Mouse (Mus musculus): ENCODE results near the gene Catsperg1. TPM values are rescaled to one million over a fixed set of nuclear protein-coding genes. Genes with fewer than 3 reads are reported as not detected.

Gene Catsperg1
- polyA plus RNA-seq, 2 experiments: 0.45 TPM; not detected in 1

DNA sequence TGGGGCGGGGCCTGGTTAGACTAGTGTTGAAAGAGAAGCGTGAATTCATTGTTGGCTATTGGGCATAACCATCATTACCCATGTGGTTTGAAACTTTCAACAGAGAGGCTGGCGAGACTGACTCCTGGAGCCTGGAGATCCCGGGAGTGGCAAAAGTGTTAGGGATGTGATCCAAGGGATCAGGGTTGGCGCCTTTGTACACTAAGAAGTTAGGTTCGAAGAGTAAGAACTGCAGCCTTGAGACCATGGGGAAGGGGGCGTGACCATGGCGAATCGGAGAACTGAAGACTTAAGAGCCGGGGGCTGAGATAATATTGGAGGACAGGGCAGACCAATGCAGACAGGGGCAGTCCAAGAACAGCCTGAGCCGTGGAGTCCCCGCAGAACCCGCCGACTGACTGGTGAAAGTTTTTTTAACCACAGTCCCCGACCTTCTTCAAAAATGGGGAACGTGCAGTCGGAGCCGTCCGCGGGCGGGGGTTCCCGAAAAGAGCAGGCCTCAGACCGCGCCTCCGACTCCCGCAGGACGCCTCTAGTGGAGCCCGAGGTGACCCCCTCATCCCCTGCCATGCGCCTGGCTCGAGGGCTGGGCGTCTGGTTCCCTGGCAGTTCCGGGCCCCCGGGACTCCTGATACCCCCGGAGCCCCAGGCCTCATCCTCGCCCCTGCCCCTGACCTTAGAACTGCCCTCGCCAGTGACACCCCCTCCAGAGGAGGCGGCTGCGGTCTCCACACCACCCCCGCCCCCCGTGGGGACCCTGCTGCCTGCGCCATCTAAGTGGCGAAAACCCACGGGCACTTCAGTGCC is 42.9 kb downstream of the Catsperg1 start:
- Histone ChIP-seq H3K9me3 (ENCODE audit: control insufficient read depth, low read length) (no peaks in the 10 kb centered on the region), H3K36me3 (replicated peaks; ENCODE audit: control insufficient read depth, insufficient read depth, low read depth) (peaks cover 15% of the 10 kb centered on the region), H3K27ac (no peak overlapping the region), H3K4me1 (replicated peaks; ENCODE audit: control insufficient read depth in 2 of 2, insufficient read depth in 2 of 2, low read length in 1 of 2) (peaks cover 2 to 6% of the 10 kb centered on the region in 2 experiments; a peak in 1 of 4 replicates), H3K4me2 (ENCODE audit: low read depth) (peak overlapping the region; percentile 61), H3K9ac (replicated peaks) (peak overlapping the region; percentile 7; the same call in 1 of the 2 replicates), H3K27me3 (ENCODE audit: control insufficient read depth, insufficient read depth, low read length) (peaks cover 54% of the 10 kb centered on the region), H3K4me3 (ENCODE audit: insufficient read depth in 1 of 2, low read depth in 2 of 2, low read length in 2 of 2) (peak overlapping the region; percentile 35 to 53; a peak in 3 of 4 replicates)
- DNase-seq (ENCODE audit: low read depth in 3 of 3, low spot score in 3 of 3) (no peak), ATAC-seq (ENCODE audit: insufficient read depth) (no peak; the same call in 1 of the 2 replicates)
- TF ChIP-seq CTCF (IDR thresholded peaks at IDR 0.05; ENCODE audit: low read depth): no peak
- TF ChIP-seq EP300 (IDR thresholded peaks at IDR 0.05; ENCODE audit: low read depth): no peak
- 1% methylated on average over 41 of the region's 43 CpGs for WGBS (ENCODE audit: insufficient replicate concordance)

DNA sequence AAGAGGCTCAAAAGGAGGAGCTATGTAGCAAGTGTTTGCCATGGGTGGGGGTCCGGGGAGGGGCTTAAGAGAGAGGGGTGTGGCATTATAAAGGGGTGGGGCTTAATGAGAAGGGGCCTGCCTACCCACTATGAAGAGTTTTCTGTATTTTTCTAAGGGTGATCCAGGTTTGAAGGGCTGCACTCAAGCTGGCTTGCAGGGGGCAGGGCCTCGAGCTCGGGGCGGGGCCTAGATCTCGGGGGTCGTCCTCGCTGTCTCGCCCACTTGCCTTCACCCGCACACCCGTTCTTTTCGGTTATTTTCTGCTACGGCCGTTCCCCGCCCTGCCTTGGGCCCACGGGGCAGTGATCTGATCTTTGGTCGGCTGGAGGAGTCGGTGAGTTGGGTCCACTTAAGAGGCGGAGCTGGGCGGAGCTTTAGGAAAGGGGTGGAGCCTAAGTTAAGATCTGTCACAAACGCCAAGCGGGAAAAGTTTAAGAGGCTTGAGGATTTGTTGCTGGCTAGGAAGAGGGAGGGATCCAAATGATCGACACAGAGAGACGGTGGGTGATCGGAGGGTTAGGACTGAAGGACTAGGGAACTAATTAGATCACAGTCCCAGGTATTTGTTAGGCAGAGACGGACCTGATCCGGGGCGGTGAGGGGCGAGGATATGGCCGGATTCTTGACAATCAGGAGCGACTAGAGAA is 43.6 kb downstream of the Catsperg1 start, which contains the start of the genes Ggn and Spred3:
TSS of gene Ggn (plus strand) at position 145 of the 689 bp plus-strand sequence.
TSS of gene Spred3 (minus strand) at position 346 of the 689 bp plus-strand sequence.
- WGBS (ENCODE audit: insufficient replicate concordance): under 1% methylated on average over 30 of the region's 30 CpGs

DNA sequence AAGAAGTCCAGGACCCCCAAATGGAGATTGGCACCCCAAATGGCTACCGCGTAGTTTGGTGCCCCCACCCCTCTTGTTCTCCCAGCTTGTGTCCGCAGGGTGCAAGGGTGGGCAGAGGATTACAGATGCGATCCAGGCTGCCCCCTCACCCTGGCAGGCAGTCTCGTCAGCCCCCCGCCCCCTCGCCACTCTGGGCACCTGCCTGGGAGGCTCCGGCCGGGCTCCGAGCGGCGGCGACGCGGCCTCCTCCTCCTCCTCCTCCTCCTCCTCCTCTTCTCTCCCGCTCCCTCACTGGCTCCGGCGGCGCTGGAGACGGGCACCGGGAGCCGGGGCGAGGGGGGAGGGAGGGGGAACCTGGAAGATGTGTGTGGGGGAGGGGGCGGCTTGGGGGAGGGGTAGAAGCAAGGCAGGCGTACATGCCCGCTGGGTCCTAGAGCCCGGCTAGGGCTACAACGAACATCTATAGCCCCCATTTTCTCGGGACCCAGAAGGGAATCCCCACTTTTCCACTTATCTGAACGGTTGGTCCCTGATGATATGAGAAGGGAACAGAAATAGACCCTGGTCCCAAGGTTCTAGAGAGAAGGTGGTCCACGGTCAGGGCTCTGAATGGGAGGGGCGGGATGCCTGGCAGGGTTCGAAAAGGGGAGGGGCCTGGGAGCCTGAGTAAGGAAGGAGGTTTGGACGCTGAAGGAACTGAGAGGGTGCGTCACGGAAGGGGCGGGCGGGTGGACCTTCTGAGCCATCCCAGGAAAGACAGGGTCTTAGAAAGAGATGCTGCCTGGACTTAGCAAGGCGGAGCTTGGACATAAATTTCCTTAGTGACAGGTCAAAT is 44.4 kb downstream of the Catsperg1 start:
- peak; percentile 53; the same call in 1 of the 2 replicates for ATAC-seq (ENCODE audit: insufficient read depth)
- H3K4me2 ChIP-seq (ENCODE audit: low read depth): peak overlapping the region; percentile 61
- peak in 1 of 3 experiments; percentile 42 for DNase-seq (ENCODE audit: low read depth in 3 of 3, low spot score in 3 of 3)
- TF ChIP-seq EP300 (IDR thresholded peaks at IDR 0.05; ENCODE audit: low read depth) (no peak), CTCF (IDR thresholded peaks at IDR 0.05; ENCODE audit: low read depth) (no peak)
- peaks cover 2 to 6% of the 10 kb centered on the region in 2 experiments; a peak in 1 of 4 replicates for H3K4me1 ChIP-seq (replicated peaks; ENCODE audit: control insufficient read depth in 2 of 2, insufficient read depth in 2 of 2, low read length in 1 of 2)
- no peak overlapping the region for H3K27ac ChIP-seq
- H3K4me3 ChIP-seq (ENCODE audit: insufficient read depth in 1 of 2, low read depth in 2 of 2, low read length in 2 of 2): peak overlapping the region; percentile 34 to 53
- peaks cover 4% of the 10 kb centered on the region for H3K36me3 ChIP-seq (replicated peaks; ENCODE audit: control insufficient read depth, insufficient read depth, low read depth)
- H3K27me3 ChIP-seq (ENCODE audit: control insufficient read depth, insufficient read depth, low read length): peaks cover 54% of the 10 kb centered on the region
- 1% methylated on average over 38 of the region's 39 CpGs for WGBS (ENCODE audit: insufficient replicate concordance)
- H3K9ac ChIP-seq (replicated peaks): no peak overlapping the region
- no peaks in the 10 kb centered on the region for H3K9me3 ChIP-seq (ENCODE audit: control insufficient read depth, low read length)

More for the DNA sequence above, 43.6 kb downstream of the Catsperg1 start, which contains the start of the genes Ggn and Spred3:
- Histone ChIP-seq H3K4me3 (ENCODE audit: insufficient read depth in 1 of 2, low read depth in 2 of 2, low read length in 2 of 2) (peak within 1 kb of the TSS; percentile 35 to 53), H3K4me1 (replicated peaks; ENCODE audit: control insufficient read depth in 2 of 2, insufficient read depth in 2 of 2, low read length in 1 of 2) (peaks cover 2 to 6% of the 10 kb centered on the region in 2 experiments; a peak in 1 of 4 replicates), H3K9me3 (ENCODE audit: control insufficient read depth, low read length) (no peaks in the 10 kb centered on the region), H3K27ac (no peak within 1 kb of the TSS), H3K36me3 (replicated peaks; ENCODE audit: control insufficient read depth, insufficient read depth, low read depth) (peaks cover 7% of the 10 kb centered on the region), H3K27me3 (ENCODE audit: control insufficient read depth, insufficient read depth, low read length) (peaks cover 54% of the 10 kb centered on the region), H3K9ac (replicated peaks) (peak within 1 kb of the TSS; percentile 7; the same call in 1 of the 2 replicates), H3K4me2 (ENCODE audit: low read depth) (peak within 1 kb of the TSS; percentile 61)
- TF ChIP-seq EP300 (IDR thresholded peaks at IDR 0.05; ENCODE audit: low read depth) (no peak), CTCF (IDR thresholded peaks at IDR 0.05; ENCODE audit: low read depth) (no peak)
- ATAC-seq (ENCODE audit: insufficient read depth) (peak; percentile 53), DNase-seq (ENCODE audit: low read depth in 3 of 3, low spot score in 3 of 3) (peak; percentile 52 to 71 (median 56))

- H3K9ac ChIP-seq (replicated peaks): no peak overlapping the region
- no peaks in the 10 kb centered on the region for H3K9me3 ChIP-seq (ENCODE audit: control insufficient read depth, low read length)
- H3K27ac ChIP-seq: no peak overlapping the region
- DNase-seq (ENCODE audit: low read depth in 3 of 3, low spot score in 3 of 3) (no peak), ATAC-seq (ENCODE audit: insufficient read depth) (no peak)
- peak overlapping the region; percentile 61 for H3K4me2 ChIP-seq (ENCODE audit: low read depth)
- H3K27me3 ChIP-seq (ENCODE audit: control insufficient read depth, insufficient read depth, low read length): peaks cover 54% of the 10 kb centered on the region
- peak overlapping the region; percentile 32 to 53; a peak in 2 of 4 replicates for H3K4me3 ChIP-seq (ENCODE audit: insufficient read depth in 1 of 2, low read depth in 2 of 2, low read length in 2 of 2)
- TF ChIP-seq EP300 (IDR thresholded peaks at IDR 0.05; ENCODE audit: low read depth) (no peak), CTCF (IDR thresholded peaks at IDR 0.05; ENCODE audit: low read depth) (no peak)
- H3K4me1 ChIP-seq (replicated peaks; ENCODE audit: control insufficient read depth in 2 of 2, insufficient read depth in 2 of 2, low read length in 1 of 2): peaks cover 2 to 6% of the 10 kb centered on the region in 2 experiments; a peak in 1 of 4 replicates
- peaks cover under 1% of the 10 kb centered on the region for H3K36me3 ChIP-seq (replicated peaks; ENCODE audit: control insufficient read depth, insufficient read depth, low read depth)
- 2% methylated on average over 14 of the region's 14 CpGs for WGBS (ENCODE audit: insufficient replicate concordance)
Measured at GRCm38 (mm10) chr7:29168791-29169230, 45.0 kb downstream of the Catsperg1 start.

All from liver, embryonic 14.5 days (tissue).